Mouse (Mus musculus) stomach, postnatal 0 days (tissue): ENCODE results near the gene Ass1.

Experiments
- CTCF ChIP-seq: IDR thresholded peaks from 2 replicates; pipeline ENCODE4 v1.5.1; 2016; ENCODE audit warnings: antibody characterized with exemption, low read depth, mild to moderate bottlenecking, moderate library complexity
- EP300 ChIP-seq: optimal IDR thresholded peaks from 2 replicates; pipeline ENCODE3; 2016; ENCODE audit warnings: antibody characterized with exemption

DNA sequence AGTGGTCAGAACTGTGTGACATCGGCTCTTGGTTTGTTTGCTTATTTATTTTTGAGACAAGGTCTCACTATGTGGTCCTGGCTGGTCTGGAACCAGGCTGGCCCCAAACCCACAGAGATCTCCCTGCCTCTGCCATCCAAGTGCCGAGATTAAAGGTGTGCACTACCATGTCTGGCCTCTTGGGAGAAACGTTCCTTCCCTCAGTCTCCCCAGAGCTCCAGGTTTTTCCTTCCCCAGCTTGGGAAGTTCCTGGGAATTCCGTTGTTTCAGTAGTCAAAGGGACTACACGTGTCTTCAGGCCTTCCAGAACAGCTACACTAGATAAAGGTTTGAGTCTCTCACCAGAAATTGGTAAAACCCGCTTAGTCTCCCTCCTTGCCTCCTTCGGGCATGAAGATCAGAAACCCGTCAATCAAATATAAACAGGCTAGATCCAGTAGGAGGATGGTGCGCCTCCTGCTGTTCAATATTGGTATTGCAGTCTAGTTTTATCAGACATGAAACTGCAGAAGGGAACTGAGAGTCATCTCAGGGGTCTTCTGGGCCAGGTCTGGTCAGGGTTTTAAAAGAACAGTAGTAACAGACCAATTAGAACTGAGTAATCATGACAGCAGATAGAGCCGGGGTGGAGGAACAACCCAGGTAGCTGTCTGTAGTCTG, 2.5 kb downstream of the Ass1 start:
- TF ChIP-seq EP300 (no peak), CTCF (peak; percentile 87)
